Mouse (Mus musculus): ENCODE measurements around the gene Gja4. TPM values are rescaled to one million over a fixed set of nuclear protein-coding genes. Genes with fewer than 3 reads are reported as not detected.

Gja4 gene
- total and polyA plus RNA-seq, 3 experiments, result not detected

DNA sequence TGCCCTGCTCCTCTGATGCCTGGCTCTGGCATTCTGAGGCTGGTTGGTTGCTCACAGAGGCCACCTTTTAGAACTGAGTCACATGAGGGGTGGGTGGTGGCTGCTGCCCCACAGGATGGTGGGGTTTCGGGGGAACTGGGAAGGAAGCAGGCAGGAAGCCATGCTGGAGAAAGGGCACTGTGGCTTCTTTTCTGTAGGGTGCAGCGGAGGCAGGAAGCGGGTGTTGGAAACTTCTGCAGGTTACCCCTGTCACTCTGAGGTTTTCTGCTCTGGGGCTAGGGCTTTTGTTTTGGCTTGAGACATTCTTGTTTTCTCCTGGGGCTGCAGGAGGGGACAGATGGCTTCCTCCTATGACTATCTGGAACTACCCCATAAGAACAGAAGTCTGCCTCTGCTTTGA, 48.7 kb upstream of the Gja4 start:
- Histone ChIP-seq H3K9me3 (replicated peaks; ENCODE audit: insufficient read depth, low read length) (no peaks in the 10 kb centered on the region), H3K9ac (ENCODE audit: control insufficient read depth, low read depth, low read length, poor library complexity, severe bottlenecking) (no peak overlapping the region), H3K4me3 (ENCODE audit: control insufficient read depth in 1 of 2, insufficient read depth in 1 of 2, low read depth in 2 of 2, low read length in 2 of 2) (no peak overlapping the region), H3K79me2 (ENCODE audit: control insufficient read depth, insufficient read depth, low read length, poor library complexity) (no peaks in the 10 kb centered on the region), H3K36me3 (ENCODE audit: control insufficient read depth in 1 of 2, insufficient read depth in 2 of 2, low read length in 2 of 2) (no peaks in the 10 kb centered on the region), H3K4me1 (ENCODE audit: control insufficient read depth in 1 of 2, insufficient read depth in 2 of 2, low read length in 2 of 2) (no peaks in the 10 kb centered on the region), H3K27ac (ENCODE audit: control insufficient read depth, low read depth, low read length) (no peak overlapping the region), H3K27me3 (ENCODE audit: control insufficient read depth in 1 of 2, insufficient read depth in 2 of 2, low read length in 2 of 2) (no peaks in the 10 kb centered on the region)
- TF ChIP-seq ZMIZ1 (IDR thresholded peaks at IDR 0.05; ENCODE audit: low read depth, low read length) (no peak), POLR2AphosphoS2 (IDR thresholded peaks at IDR 0.05; ENCODE audit: low read length) (no peak), RAD21 (IDR thresholded peaks at IDR 0.05; ENCODE audit: low read depth, low read length) (no peak), USF2 (IDR thresholded peaks at IDR 0.05; ENCODE audit: borderline replicate concordance in 1 of 2, insufficient read depth in 1 of 2, low read depth in 1 of 2, low read length in 2 of 2) (no peak), POLR2AphosphoS5 (IDR thresholded peaks at IDR 0.05; ENCODE audit: borderline replicate concordance, low read depth, low read length) (no peak), BHLHE40 (IDR thresholded peaks at IDR 0.05; ENCODE audit: borderline replicate concordance, low read depth, low read length) (no peak), MAZ (IDR thresholded peaks at IDR 0.05; ENCODE audit: low read depth, low read length) (no peak), MYC (IDR thresholded peaks at IDR 0.05; ENCODE audit: low read depth, low read length) (no peak), MYB (IDR thresholded peaks at IDR 0.05; ENCODE audit: low read depth, low read length) (no peak), NELFE (IDR thresholded peaks at IDR 0.05; ENCODE audit: low read depth, low read length) (no peak)
- no peak for DNase-seq (ENCODE audit: low read depth, low spot score)

DNA sequence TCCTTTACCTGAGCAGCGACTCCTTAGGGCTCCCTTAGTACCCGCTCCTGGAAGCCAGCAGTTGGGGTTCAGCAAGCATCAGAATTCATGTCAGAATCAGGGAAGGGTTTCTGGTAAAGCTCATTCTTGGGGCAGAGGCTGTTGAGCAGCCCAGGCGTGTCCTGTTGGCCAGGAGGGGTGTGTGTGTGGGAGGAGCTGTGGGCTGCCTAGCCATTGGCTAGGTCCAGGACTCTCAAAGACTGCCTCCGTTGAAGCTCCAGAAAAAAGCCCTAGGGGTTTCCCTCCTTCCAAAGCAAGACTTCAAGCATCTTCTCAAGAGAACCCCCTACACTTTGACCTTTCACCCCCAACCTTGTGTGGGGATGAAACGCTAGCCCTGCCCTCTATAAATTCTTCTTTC, 44.2 kb upstream of the Gja4 start, which contains the start of gene Gjb5:
Gene Gjb5 (minus strand): TSS at position 164 of the 400 bp plus-strand sequence.
- no peaks in the 10 kb centered on the region for H3K36me3 ChIP-seq (ENCODE audit: control insufficient read depth in 1 of 2, insufficient read depth in 2 of 2, low read length in 2 of 2)
- TF ChIP-seq USF2 (IDR thresholded peaks at IDR 0.05; ENCODE audit: borderline replicate concordance in 1 of 2, insufficient read depth in 1 of 2, low read depth in 1 of 2, low read length in 2 of 2), result no peak
- TF ChIP-seq JUND (IDR thresholded peaks at IDR 0.05; ENCODE audit: low read depth, low read length), result no peak
- no peak for TF ChIP-seq TBP (IDR thresholded peaks at IDR 0.05; ENCODE audit: low read depth, low read length)
- no peak within 1 kb of the TSS for H3K27ac ChIP-seq (ENCODE audit: control insufficient read depth, low read depth, low read length)
- no peaks in the 10 kb centered on the region for H3K27me3 ChIP-seq (ENCODE audit: control insufficient read depth in 1 of 2, insufficient read depth in 2 of 2, low read length in 2 of 2)
- no peak within 1 kb of the TSS for H3K9ac ChIP-seq (ENCODE audit: control insufficient read depth, low read depth, low read length, poor library complexity, severe bottlenecking)
- no peak for DNase-seq (ENCODE audit: low read depth, low spot score)
- H3K4me3 ChIP-seq (ENCODE audit: control insufficient read depth in 1 of 2, insufficient read depth in 1 of 2, low read depth in 2 of 2, low read length in 2 of 2), result no peak within 1 kb of the TSS
- no peaks in the 10 kb centered on the region for H3K4me1 ChIP-seq (ENCODE audit: control insufficient read depth in 1 of 2, insufficient read depth in 2 of 2, low read length in 2 of 2)
- H3K9me3 ChIP-seq (replicated peaks; ENCODE audit: insufficient read depth, low read length), result no peaks in the 10 kb centered on the region
- H3K79me2 ChIP-seq (ENCODE audit: control insufficient read depth, insufficient read depth, low read length, poor library complexity), result no peaks in the 10 kb centered on the region

DNA sequence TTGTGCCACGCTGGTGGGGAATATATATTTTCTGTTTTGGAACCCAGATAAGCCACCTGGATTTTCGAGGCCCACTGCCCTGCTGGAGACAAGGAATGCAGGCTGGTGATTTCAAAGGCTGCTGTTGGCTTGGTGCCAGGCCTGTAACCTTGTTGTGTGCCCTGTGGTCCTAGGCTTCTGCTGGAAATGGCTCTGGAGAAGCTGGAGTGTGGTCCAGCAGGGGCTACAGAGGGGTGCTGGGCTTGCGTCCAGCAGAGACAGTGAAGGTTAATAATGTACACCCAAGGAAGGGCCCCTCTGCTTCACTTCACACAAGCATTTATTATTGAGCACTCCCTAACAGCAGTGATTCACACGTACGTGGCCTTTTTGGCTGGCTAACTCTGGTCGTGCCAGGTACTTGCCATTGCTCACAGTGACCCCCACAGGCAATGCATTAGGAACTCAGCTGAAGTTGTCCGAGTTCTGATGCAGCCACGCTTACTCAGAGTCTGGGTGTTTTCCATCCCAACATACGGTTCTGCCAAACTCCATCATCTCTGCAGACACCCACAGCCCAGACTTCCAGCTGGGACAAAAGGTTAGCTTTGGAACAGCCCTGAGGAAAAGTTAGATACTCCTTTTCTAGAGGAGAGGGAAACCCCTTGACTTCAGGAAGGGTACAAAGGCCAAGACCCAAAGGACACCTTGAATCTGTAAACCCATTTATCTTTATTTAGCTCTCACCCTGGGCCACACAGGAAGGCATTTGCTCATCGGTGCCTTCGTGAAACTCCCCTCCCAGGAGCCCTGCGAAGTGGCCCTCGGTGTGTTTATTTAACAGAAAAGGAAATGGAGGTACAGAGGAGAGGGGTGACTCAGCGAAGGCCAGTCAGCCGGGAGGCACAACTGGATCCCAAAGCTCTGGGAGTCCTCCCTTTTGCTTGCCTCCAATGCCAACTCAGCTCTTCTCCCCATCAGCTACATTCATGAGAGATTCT, 41.0 kb upstream of the Gja4 start:
- Histone ChIP-seq H3K27me3 (ENCODE audit: control insufficient read depth in 1 of 2, insufficient read depth in 2 of 2, low read length in 2 of 2) (no peaks in the 10 kb centered on the region; a peak in 1 of 4 replicates), H3K27ac (ENCODE audit: control insufficient read depth, low read depth, low read length) (no peak overlapping the region), H3K9ac (ENCODE audit: control insufficient read depth, low read depth, low read length, poor library complexity, severe bottlenecking) (no peak overlapping the region), H3K79me2 (ENCODE audit: control insufficient read depth, insufficient read depth, low read length, poor library complexity) (no peaks in the 10 kb centered on the region), H3K9me3 (replicated peaks; ENCODE audit: insufficient read depth, low read length) (no peaks in the 10 kb centered on the region), H3K36me3 (ENCODE audit: control insufficient read depth in 1 of 2, insufficient read depth in 2 of 2, low read length in 2 of 2) (no peaks in the 10 kb centered on the region), H3K4me1 (ENCODE audit: control insufficient read depth in 1 of 2, insufficient read depth in 2 of 2, low read length in 2 of 2) (no peaks in the 10 kb centered on the region), H3K4me3 (ENCODE audit: control insufficient read depth in 1 of 2, insufficient read depth in 1 of 2, low read depth in 2 of 2, low read length in 2 of 2) (no peak overlapping the region)
- no peak for TF ChIP-seq ELF1 (IDR thresholded peaks at IDR 0.05; ENCODE audit: low read depth, low read length)
- no peak for TF ChIP-seq JUND (IDR thresholded peaks at IDR 0.05; ENCODE audit: low read depth, low read length)
- no peak for TF ChIP-seq RCOR1 (IDR thresholded peaks at IDR 0.05; ENCODE audit: low read depth, low read length)
- TF ChIP-seq ZC3H11A (IDR thresholded peaks at IDR 0.05; ENCODE audit: low read depth, low read length), result no peak
- no peak for TF ChIP-seq USF2 (IDR thresholded peaks at IDR 0.05; ENCODE audit: borderline replicate concordance in 1 of 2, insufficient read depth in 1 of 2, low read depth in 1 of 2, low read length in 2 of 2)
- no peak for TF ChIP-seq KAT2A (conservative IDR thresholded peaks at IDR 0.05; ENCODE audit: low read depth, low read length)
- TF ChIP-seq MYB (IDR thresholded peaks at IDR 0.05; ENCODE audit: low read depth, low read length), result no peak
- TF ChIP-seq ETS1 (IDR thresholded peaks at IDR 0.05; ENCODE audit: low read depth, low read length), result no peak
- TF ChIP-seq ZKSCAN1 (IDR thresholded peaks at IDR 0.05; ENCODE audit: low read depth, low read length), result no peak
- TF ChIP-seq BHLHE40 (IDR thresholded peaks at IDR 0.05; ENCODE audit: borderline replicate concordance, low read depth, low read length), result no peak
- TF ChIP-seq EP300 (IDR thresholded peaks at IDR 0.05; ENCODE audit: low read depth in 1 of 2, low read length in 2 of 2), result no peak
- DNase-seq (ENCODE audit: low read depth, low spot score), result no peak

Data from MEL (cell line).